Mouse (Mus musculus) cerebellum, adult 2 months (tissue): ENCODE results near the gene Il1r1.

Experiments
- CTCF ChIP-seq: fragments of 200-500 bp; IDR thresholded peaks from 2 replicates; pipeline ENCODE4 v1.5.1; 2011; ENCODE audit warnings: low read depth, mild to moderate bottlenecking, control low read depth, low read length, moderate library complexity, borderline replicate concordance; ENCODE audit not compliant: insufficient read depth
- POLR2A ChIP-seq: fragments of 200-500 bp; IDR thresholded peaks from 2 replicates; pipeline ENCODE4 v1.6.1; 2011; ENCODE audit warnings: low read length, control low read depth, borderline replicate concordance; ENCODE audit not compliant: insufficient read depth

DNA sequence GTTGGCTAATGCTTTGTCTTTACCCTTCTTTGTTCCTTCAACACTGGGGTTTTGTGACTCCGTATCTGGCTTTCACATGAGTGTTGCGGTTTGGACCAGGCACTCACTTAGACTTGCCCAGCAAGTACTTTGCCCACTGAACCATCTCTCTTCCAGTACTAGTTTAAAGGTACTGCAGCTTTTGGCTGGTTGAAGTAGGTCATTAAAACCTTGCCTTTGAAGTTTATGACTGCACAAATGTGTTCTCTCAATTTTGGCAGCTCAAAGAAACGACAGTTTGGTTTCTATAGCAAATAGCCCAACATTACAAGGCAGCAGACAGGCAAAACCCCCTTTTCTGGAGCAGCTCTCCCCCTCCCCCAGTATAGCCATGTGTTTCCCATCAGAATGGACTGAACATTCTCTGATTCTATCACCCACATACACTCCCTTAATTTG, 18.7 kb downstream of the Il1r1 start:
- TF ChIP-seq CTCF (no peak), POLR2A (no peak)
